Mouse (Mus musculus) kidney, adult 2 months (tissue): ENCODE data around the gene Mcm10. TPM values are rescaled to one million over a fixed set of nuclear protein-coding genes. Genes with fewer than 3 reads are reported as not detected.
"Not testable (repeated sequence)": the region's sequence is repeated elsewhere in the genome, so short reads cannot be mapped to it uniquely, and the experiment has no call there.

Source experiments
- DNase-seq: peaks from one replicate; pipeline ENCODE4 v3.0.0; 2021
- H3K27ac ChIP-seq: fragments of 200-500 bp; 2 replicates; pipeline ENCODE4 v1.5.1; 2012; ENCODE audit warnings: low read depth, low read length, control low read depth, inconsistent platforms; ENCODE audit not compliant: insufficient read depth
- H3K27me3 ChIP-seq: fragments of 200-500 bp; replicated peaks from 2 replicates; pipeline ENCODE4 v1.6.1; 2012; ENCODE audit warnings: mild to moderate bottlenecking, moderate library complexity, low read length, inconsistent platforms; ENCODE audit not compliant: control insufficient read depth, insufficient read depth
- H3K36me3 ChIP-seq: fragments of 200-500 bp; 2 replicates; pipeline ENCODE4 v1.6.1; 2012; ENCODE audit warnings: mild to moderate bottlenecking, moderate library complexity, low read length, inconsistent platforms; ENCODE audit not compliant: control insufficient read depth, insufficient read depth
- H3K4me1 ChIP-seq: fragments of 200-500 bp; 2 replicates; pipeline ENCODE4 v1.6.1; 2011; ENCODE audit warnings: low read length; ENCODE audit not compliant: control insufficient read depth, insufficient read depth
- H3K4me3 ChIP-seq: fragments of 200-500 bp; 2 replicates; pipeline ENCODE4 v1.5.1; 2011; ENCODE audit warnings: mild to moderate bottlenecking, low read depth, low read length, control low read depth; ENCODE audit not compliant: insufficient read depth
- CTCF ChIP-seq: fragments of 200-500 bp; conservative IDR thresholded peaks from 2 replicates; pipeline ENCODE4 v1.5.1; 2011; ENCODE audit warnings: low read depth, mild to moderate bottlenecking, control low read depth, low read length, moderate library complexity, mixed read lengths; ENCODE audit not compliant: insufficient read depth, insufficient read length
- POLR2A ChIP-seq: fragments of 200-500 bp; IDR thresholded peaks from one replicate; pipeline ENCODE4 v1.6.1; 2011; ENCODE audit warnings: low read depth, low read length, control low read depth
- WGBS: fragments of 180-500 bp; shearing (Covaris S2); methylation state at CpG from one replicate; pipeline ENCODE4 v1.1.7; 2018; 5-methylcytosine and 5-hydroxymethylcytosine counted together
- polyA plus RNA-seq: library from polyadenylated mRNA; depleted of rRNA; stranded (reverse); fragments of >200 nt; gene quantifications from 2 replicates; pipeline ENCODE4 v1.2.3, GENCODE M21; 2012; rRNA removed

The Mcm10 gene
- polyA plus RNA-seq, 1 experiment, result 2.7 TPM

GRCm38 (mm10) chr2:4950986-4951385 lies 61.6 kb downstream of the Mcm10 start:
- DNase-seq, result no peak
- WGBS, result 96% methylated on average over 2 of the region's 2 CpGs
- Histone ChIP-seq H3K27ac (no peak overlapping the region), H3K36me3 (no peaks in the 10 kb centered on the region), H3K4me1 (no peaks in the 10 kb centered on the region), H3K4me3 (no peak overlapping the region), H3K27me3 (no peaks in the 10 kb centered on the region)
- TF ChIP-seq CTCF (no peak), POLR2A (no peak)

- not testable (repeated sequence) for H3K4me1 ChIP-seq, H3K4me3 ChIP-seq, H3K27me3 ChIP-seq, H3K27ac ChIP-seq, H3K36me3 ChIP-seq
- WGBS, result 75% methylated on average over 5 of the region's 8 CpGs
- DNase-seq, result peak; percentile 27
Observed at GRCm38 (mm10) chr2:4949691-4950090, 62.9 kb downstream of the Mcm10 start.

GRCm38 (mm10) chr2:4940861-4941260 lies 71.7 kb downstream of the Mcm10 start:
- H3K36me3 ChIP-seq, result peaks cover 15% of the 10 kb centered on the region
- no peak overlapping the region for H3K27ac ChIP-seq
- no peaks in the 10 kb centered on the region for H3K27me3 ChIP-seq
- H3K4me1 ChIP-seq, result no peaks in the 10 kb centered on the region
- H3K4me3 ChIP-seq, result no peak overlapping the region
- DNase-seq, result no peak
- TF ChIP-seq POLR2A (no peak), CTCF (no peak)
- WGBS, result 87% methylated on average over 11 of the region's 11 CpGs

Other genes starting within 250 kb of the Mcm10 start
- 21.7 and 23.9 TPM in 2 replicates for gene Sephs1, start 131.2 kb downstream of the Mcm10 start, polyA plus RNA-seq
- 322 and 403 TPM in 2 replicates for gene Phyh, start 93.8 kb downstream of the Mcm10 start, polyA plus RNA-seq
- not detected in 2 replicates for gene Ucma, start 36.7 kb downstream of the Mcm10 start, polyA plus RNA-seq
- gene Optn, start 51.3 kb upstream of the Mcm10 start, polyA plus RNA-seq, result 4.1 and 4.3 TPM in 2 replicates
- gene Ccdc3, start 125.0 kb upstream of the Mcm10 start, polyA plus RNA-seq, result 3.7 and 4.0 TPM in 2 replicates